Mouse (Mus musculus): ENCODE measurements at regions not wholly inside any gene's neighbourhood (a gene's known extent, or its start where the extent isn't known, plus 50 kb on each side); places are given as distances from the start of the nearest gene placed in this dataset.
A peak's percentile ranks its signal among the peaks of the same experiment; 100 is the strongest.

DNA sequence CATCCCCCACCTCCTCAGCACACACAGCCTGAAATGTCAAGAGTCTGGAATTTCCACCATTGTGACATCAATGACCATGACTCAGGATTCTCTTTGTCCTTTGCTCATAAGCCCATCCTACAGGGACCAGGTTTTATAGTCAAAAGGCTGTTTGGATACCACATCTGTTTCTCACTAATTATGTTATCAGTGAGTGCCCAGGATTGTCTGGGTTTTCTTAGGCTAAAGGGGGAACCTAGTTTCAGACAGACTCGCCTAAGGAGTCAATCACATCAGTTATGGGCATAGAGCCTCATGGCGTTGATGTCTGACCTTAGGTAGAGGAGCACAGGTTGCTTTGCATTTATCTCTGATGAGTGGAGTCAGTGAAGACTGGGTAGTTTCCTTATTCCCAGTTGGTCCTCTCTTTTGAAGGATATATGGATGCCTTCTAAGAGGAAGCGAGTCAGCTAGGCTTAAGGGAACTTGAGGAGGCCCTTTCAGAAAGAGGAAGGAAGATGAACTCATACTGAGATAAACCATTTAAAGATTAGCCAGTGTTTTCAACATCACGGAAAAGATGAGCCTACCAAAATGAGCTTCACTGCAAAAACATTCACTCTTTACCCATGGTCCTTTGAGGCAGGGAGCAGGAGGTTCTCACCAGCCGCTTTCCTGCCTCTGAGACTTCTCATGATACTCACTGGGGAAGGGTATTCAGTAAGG, 143.8 kb upstream of the Tmem164 start:
- WGBS = 89% methylated on average over 5 of the region's 5 CpGs
- no peak for DNase-seq (ENCODE audit: low read depth, low spot score)

DNA sequence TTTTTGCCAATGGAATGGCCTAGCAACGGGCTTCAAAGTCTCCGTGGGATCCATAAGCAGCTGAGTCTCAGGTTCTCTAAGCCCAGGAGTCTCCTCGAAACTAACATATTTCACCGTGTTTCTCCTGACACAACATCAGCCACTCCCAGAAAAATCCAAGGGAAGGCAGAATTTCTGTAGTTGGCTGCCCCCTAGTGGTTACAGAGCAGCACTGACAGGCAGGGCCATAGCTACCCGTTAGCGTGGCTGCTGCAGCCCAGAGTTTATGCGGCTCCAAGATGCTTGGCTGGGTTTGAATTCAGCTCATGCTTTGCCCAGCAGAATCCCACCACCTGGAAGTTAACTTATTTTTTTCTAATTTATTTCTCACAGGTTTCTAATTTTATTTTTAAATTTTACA, 140.9 kb upstream of the Tmem164 start:
- DNase-seq (ENCODE audit: low read depth, low spot score) = peak; percentile 11
- WGBS = 15% methylated on average over 7 of the region's 7 CpGs

DNA sequence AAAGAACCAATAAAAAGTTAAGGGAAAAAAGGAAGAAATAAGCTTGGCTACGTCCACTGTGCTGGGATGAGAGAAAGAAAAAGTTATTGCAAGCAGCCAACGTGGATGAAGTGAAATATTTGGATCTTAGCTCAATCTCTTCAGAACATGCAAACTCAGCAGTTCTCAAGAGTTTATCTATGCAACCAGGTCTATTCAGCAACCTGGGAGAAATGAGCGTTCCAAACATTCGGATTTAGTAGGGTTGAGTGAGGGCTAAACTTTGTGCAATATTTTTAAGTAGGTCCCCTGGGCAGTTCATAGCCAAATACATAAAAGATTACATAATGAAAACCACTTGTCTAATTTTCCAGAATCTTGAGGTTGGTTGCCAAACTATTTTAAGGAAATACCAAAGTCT, 129.0 kb upstream of the Tmem164 start:
- DNase-seq (ENCODE audit: low read depth, low spot score) = no peak
- WGBS = 72% methylated on average over 4 of the region's 4 CpGs

DNA sequence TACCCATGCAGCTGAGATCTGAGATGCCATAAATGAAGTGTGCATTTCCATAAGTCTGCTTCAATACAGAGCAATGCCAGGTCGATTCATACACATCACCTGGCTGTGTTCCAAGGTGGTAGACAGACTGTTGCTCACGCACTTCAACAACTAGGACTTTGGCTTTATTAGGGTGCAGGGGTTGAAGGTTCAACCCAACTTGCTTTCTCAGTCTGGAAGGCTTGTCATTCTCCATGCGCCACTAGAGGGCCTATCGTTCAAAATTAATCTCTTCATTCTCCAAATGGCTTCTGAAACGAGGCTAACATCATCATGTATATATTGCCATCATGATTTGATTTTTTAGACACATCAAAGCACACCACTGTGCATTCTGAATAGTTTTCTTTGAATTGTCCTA, 127.0 kb upstream of the Tmem164 start:
- DNase-seq (ENCODE audit: low read depth, low spot score) = peak; percentile 40
- WGBS = 4% methylated on average over 5 of the region's 5 CpGs

DNA sequence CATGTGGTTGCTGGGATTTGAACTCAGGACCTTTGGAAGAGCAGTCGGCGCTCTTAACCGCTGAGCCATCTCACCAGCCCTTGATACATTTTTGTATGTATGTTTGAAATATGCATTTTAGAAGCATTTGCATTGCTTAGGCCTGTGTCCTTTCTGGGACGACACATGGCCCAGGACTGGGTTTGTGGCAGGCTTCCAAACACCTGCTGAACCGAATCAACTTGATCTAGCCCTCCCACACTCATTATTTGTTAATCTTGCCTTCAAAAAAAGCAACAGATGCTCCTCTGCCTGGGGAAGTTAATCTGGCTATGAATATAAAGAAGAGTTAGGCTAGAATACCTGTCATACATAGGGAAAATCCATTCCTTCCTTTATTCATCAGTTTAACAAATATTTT, 123.7 kb upstream of the Tmem164 start:
- WGBS = 71% methylated on average over 5 of the region's 5 CpGs
- DNase-seq (ENCODE audit: low read depth, low spot score) = no peak

DNA sequence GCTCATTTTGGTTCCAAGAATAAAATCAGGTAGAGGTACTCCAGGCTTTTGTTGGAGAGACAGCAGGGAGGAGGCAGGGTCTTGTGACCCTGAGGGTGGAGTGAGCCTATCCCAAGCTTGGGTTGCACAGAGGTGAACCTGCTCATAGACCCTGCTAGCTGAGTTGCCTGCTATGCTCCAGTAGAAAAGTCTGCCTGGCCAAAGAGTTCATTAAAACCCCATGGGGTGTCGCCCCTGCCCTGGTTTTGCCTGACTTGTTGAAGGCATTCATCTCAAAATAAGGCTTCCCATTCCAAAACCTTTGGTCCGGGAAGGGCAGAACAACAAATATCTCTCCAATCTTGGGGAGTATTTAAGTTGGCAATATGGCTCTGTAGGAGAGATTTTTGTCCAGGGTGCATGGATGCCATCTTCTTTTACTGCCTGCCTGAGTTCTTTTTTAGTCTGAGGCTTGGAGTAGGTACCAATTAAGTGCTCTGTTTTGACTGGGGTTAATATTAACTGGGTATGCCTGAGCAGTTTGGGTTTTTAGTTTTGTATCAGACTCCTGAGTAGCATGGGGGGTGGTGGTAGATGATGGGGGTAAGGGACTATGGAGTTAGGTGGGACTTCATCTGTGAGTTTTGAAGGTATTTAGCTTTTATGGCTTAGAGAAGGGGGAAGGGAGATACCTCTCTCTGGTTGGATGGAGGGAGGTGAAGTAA, 120.8 kb upstream of the Tmem164 start:
- DNase-seq (ENCODE audit: low read depth, low spot score) = no peak
- WGBS = 58% methylated on average over 2 of the region's 2 CpGs

DNA sequence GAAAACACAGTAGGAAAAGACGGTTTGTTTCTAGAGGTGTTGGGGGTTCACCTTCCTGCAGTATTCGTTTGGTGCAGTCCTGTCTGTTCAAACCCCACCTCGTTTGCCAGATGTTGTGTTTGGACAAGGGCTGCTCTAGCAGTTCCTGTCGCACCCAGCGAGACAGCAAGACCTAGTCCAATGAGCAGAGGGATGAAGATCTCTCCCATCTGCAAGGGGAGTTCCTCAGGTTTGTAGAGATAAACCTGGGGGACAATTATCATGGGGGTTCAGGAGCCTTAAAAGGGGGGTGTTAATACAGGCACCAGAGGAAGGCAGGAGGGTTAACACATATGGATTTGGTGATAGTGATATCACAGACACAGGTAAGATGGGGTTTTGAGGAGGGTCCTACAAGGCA, 119.4 kb upstream of the Tmem164 start:
- WGBS = 58% methylated on average over 5 of the region's 5 CpGs
- no peak for DNase-seq (ENCODE audit: low read depth, low spot score)

DNA sequence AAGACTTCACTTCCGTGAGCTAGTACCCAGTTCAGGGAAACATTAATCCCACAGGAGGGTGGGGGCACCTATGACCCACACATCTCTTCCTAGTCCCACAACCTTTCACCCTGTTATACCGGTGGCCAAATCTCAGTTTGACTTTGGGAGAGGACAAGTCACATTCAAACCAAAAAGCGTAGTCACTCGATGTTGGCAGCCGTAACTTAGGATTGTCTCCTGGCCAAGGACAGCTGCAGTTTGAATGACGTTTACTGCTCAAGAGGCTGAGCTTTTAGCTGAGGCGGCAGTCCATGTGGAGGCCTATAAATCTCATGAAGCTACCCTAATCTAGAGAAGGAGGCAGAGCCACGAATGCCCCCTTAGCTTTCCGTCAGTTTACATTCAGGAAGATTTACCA, 117.0 kb upstream of the Tmem164 start:
- DNase-seq (ENCODE audit: low read depth, low spot score) = no peak
- 49% methylated on average over 9 of the region's 9 CpGs for WGBS

DNA sequence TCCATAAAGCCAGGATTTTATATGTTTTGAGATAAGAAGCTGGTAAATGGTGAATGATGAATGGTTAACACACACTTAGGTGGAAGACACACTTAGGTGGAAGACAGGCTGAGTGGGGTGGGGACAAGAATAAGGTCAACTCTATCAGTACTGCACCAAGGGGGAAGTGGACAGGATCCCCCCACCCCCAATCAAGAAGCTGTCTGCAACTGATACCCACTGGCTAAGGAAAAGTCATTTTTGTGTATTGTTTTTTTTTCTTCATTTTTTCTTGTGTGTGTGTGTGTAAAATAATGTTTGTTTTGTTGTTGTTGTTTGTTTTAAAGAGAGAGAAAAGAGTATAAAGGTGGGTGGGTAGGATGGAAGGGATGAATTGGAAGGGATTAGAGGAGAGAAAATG, 109.4 kb upstream of the Tmem164 start:
- no peak for DNase-seq (ENCODE audit: low read depth, low spot score)

DNA sequence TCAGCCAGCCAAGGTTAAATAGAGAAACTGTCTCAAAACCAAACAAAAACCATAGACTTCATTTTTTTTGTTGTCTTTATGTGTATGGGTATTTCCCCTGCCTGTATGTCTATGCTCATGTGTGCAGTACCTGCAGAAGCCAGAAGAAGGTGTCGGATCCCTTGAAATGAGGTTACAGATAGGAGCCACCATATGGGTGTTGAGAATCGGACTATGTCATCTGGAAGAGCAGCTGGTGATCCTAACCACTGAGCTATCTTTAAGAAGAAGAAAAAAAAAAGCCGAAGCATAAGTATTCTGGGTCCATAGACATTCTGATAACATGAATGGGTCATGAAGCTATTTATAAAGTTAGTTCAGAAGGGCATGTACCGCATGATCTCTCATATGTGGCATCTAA, 107.2 kb upstream of the Tmem164 start:
- 93% methylated on average over 4 of the region's 4 CpGs for WGBS
- DNase-seq (ENCODE audit: low read depth, low spot score) = no peak

DNA sequence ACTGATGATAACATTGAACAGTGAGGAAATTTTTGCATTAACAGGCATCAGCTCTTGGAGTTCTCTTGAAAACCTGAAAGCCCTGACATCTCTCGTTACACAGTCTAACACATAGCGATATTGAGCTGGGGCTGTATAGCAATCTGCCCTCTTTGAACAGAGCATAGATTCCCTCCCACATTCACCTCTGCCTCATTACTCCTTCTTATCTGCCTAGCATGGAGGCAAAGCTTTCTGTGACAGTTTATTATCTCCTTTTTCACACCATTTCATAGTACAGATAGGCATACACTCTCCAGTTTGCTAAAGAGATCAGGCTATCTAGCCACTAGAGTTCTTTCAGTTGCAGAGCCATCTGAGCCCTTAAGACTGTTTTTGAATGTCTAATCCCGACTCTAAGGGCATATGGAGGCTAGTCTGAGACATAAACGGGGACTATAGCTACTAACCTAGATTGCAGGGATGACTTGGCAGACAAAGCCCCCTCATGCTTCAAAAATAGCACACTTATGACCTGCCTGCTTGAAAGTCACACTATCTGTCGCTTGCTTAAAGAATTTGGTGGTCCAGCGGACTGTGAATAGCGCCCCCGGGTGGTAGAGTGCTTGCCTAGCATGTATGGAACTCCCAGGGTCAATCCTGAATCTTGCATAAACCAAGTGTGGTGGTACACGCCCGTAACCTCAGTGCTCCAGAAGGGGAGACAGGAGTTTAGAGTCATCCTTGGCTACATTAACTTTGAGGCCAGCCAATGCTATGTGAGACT, 106.1 kb upstream of the Tmem164 start:
- whole genome bisulfite sequencing = 69% methylated on average over 10 of the region's 10 CpGs
- DNase-seq (ENCODE audit: low read depth, low spot score) = no peak

DNA sequence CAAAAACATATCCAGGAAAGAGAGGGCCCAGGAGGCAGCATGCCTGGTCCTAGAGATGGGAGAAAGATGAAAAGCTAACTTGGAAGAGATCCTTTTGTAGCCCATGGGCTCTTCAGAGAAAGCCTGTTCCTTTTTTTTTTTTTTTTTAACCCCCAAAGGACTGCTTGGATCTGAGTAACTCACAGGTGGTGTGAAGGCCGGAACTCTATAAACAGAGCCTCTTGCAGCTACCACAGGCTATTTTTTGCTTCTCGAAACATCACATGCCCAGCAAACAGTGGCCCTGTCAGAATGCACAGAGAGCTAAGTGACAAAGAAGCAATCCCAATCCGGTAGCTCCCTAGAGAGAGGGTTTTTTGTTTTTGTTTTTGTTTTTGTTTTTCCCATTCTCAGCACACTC, 105.1 kb upstream of the Tmem164 start:
- 86% methylated on average over 3 of the region's 3 CpGs for WGBS

DNA sequence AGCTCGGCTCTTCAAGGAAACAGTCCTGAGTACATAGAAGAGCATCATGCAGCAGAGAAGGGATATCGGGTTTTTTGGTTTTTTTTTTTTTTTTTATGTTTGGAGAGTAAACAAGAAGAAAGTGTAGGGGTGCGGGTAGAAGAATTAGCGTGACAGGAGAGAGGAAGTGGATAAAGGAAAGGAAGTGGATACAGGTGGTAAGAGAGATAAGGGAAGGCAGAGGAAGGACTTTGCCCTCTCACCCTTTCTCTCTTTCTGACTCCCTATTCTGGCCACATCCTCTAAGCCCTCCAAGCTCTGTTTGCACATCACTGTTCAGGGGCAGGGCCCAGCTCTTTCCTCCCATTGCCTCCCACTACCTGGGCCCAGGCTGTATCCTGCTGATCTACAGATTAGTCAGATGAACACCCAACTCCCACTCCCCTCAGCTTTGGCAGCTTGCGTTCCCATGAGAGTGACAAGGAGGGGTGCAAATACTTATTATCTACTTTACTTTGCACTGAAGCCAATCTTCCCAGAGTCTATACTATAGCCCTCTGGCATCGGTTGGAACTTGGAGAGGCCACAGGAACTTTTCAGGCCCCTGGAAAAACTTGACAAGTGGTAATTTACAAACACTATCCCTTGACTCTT, 103.6 kb upstream of the Tmem164 start:
- DNase-seq (ENCODE audit: low read depth, low spot score) = no peak
- WGBS = 45% methylated on average over 6 of the region's 6 CpGs

More for the DNA sequence above, 105.1 kb upstream of the Tmem164 start:
- DNase-seq (ENCODE audit: low read depth, low spot score) = no peak

DNA sequence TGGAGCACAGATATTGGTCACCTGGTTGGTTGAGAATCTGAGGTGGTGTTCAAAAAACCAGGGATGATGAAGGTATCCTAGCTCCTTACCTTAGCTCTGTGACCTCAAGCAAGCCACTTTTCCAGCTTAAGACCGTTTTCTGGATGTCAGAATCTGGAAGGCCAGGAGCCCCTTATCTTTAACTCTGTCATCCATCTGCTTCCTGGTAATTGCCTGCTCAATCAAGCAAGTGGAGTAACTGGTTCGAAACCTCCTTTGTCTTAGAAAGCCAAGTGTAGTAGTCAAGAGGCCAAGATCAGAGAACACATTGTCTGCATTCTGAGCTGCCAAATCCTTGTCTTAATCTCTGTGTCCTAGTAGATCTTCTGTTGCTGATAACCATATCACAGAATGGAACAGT, 95.9 kb upstream of the Tmem164 start:
- DNase-seq (ENCODE audit: low read depth, low spot score) = no peak
- 68% methylated on average over 2 of the region's 2 CpGs for WGBS

DNA sequence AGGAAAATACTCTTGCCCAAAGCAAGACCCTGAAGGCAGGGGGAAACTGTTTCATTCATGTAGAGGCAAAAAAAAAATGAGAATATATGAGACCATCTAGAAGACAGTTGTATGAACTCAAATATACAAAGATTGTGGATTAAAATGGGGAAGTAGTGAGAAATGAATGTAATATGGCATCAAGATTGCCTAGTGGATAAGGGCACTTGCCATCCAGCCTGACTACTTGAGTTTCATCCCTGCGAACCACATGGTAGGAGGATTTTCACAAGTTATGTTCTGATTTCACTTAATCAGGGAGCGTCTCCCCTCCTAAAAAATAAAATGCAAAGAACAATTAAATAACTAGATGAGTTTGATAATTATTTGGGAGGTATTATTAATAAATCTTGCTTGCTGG, 81.8 kb upstream of the Tmem164 start:
- 93% methylated on average over 2 of the region's 2 CpGs for WGBS
- no peak for DNase-seq (ENCODE audit: low read depth, low spot score)

DNA sequence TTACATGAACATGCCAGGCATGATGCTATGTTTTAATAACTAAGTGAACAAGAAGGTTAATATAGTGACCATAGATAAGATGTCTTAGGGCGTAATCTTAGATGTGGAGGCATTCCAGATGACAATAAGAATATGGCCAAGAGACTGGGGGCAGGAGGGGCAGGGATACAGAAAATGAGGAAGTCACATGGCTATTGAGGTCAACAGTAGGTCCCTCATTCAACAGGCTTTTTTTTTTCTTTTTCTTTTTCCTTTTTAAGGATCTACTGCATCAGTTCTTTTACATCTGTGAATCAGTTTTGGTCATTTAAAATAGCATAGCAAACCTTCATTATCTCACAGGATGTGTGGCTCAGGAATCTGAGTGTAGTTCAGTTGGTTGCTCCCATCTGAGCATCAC, 80.4 kb upstream of the Tmem164 start:
- no peak for DNase-seq (ENCODE audit: low read depth, low spot score)
- 91% methylated on average over 1 of the region's 1 CpGs for WGBS

DNA sequence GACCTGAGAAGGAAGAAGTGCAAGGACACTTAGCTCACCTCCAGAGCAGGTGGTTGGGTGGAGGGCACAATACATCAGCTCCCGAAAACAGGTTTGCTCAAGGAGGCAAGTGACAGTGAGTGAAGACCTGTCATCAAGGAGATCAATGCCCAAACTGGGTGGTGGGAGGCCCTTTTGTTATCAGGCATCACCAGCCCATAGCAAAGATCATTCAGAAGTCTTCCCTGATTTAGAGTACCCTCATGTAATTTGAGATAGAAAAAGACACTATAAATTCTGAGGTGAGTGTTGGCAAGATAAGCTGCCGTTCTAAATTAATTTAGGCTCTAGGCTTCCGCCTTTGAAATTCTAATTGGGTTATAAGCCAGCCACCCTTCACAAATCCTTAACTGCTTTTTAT, 76.1 kb upstream of the Tmem164 start:
- DNase-seq (ENCODE audit: low read depth, low spot score) = no peak
- 72% methylated on average over 3 of the region's 3 CpGs for WGBS

DNA sequence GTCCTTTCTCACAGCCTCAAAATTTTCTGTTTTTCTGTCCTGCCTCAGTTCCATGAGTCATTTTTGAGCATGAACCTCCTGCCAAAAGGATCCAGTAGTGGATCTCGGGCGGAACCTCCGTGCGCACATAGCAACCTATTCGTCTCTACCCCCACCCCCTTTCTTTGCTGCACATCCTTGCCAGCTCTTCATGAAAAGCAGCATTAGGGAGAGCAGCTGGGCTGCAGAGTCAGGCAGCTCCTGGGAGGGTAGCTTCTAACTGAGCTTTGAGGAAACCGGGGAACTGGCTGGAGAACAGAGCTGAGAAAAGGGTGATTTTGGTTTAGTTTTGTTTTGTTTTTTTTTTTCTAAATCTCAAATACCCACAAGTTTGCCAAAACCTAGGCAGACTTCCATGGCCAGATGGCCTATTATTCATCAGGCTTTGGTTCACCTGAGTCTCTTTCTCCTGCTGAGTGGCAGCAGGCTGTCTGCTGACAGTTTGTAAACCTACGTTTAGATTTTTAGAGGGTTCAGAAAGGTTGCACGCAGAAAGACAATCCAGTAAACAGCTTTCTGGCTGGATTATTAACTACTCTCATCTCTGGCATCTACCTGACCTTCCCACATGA, 74.5 kb upstream of the Tmem164 start:
- WGBS = 73% methylated on average over 8 of the region's 8 CpGs
- no peak for DNase-seq (ENCODE audit: low read depth, low spot score)

DNA sequence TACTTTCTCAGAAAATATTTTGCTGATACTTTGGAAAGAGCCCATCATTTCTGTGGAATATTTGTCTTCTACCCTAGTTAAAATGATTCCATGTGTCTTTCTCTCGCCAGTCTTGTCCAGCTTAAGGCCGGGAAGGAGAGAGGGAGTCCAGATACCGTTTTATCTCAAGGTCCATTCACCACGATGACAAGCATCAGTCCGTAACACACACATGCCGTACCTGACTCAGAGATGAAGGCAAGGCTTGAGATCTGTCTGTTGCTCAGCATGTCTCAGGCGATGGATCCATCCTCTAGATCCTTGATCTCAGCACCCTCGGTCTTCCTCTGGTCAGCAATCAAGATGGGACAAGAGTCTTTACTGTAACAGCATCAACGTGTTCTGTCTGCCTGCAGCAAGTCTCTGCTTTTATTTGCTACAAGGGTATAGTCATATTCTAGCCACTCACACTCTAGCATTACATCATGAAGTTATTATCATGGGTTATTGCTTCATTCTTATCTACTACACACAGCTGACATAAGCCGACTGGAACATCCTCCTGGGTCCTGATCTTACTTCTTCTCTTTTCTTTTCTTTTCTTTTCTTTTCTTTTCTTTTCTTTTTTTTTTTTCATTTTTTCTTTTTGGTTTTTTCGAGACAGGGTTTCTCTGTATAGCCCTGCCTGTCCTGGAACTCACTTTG, 64.9 kb upstream of the Tmem164 start:
- 88% methylated on average over 11 of the region's 11 CpGs for WGBS
- DNase-seq (ENCODE audit: low read depth, low spot score) = no peak

DNA sequence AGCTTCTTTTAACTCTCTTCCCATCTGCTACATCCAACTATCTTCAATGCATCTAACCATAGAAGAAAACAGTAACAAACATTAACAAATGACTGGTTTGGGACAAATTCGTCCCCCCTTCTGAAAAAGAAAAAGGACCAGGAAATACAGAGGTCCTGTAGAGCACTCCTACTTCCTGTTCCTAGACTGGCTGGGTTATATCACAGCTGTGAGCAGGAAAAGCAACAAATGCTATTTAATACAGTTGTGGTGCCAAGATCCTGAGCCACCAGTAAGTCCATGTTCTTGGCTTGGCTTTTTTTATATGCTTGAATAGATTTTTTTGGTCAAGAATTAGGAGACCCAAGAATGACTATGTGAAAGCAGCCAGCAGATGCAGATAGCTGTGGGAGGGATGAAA, 62.8 kb upstream of the Tmem164 start:
- DNase-seq (ENCODE audit: low read depth, low spot score) = no peak
- whole genome bisulfite sequencing = 42% methylated on average over 1 of the region's 1 CpGs

All from large intestine, adult 2 months (tissue).